Mouse (Mus musculus): ENCODE data around the gene Rhbdd1.

Rhbdd1 gene

GRCm38 (mm10) chr1:82316111-82316745 lies at the start of gene Rhbdd1:
TSS of gene Rhbdd1 (plus strand) at chr1:82316452.
- peak; percentile 98 for DNase-seq

- DNase-seq: no peak
Measured at GRCm38 (mm10) chr1:82267547-82267946, 48.7 kb upstream of the Rhbdd1 start.

GRCm38 (mm10) chr1:82272231-82272630 lies 44.0 kb upstream of the Rhbdd1 start:
- DNase-seq: no peak

GRCm38 (mm10) chr1:82273529-82273928 lies 42.7 kb upstream of the Rhbdd1 start:
- no peak for DNase-seq

GRCm38 (mm10) chr1:82274361-82274760 lies 41.9 kb upstream of the Rhbdd1 start:
- no peak for DNase-seq

GRCm38 (mm10) chr1:82279768-82280167 lies 36.5 kb upstream of the Rhbdd1 start:
- DNase-seq: peak; percentile 30

- DNase-seq: peak; percentile 21
Measured at GRCm38 (mm10) chr1:82281823-82282222, 34.4 kb upstream of the Rhbdd1 start.

- DNase-seq: peak; percentile 90
Measured at GRCm38 (mm10) chr1:82282992-82283611, 33.1 kb upstream of the Rhbdd1 start.

GRCm38 (mm10) chr1:82283901-82284301 lies 32.4 kb upstream of the Rhbdd1 start:
- peak; percentile 58 for DNase-seq

GRCm38 (mm10) chr1:82284403-82284802 lies 31.8 kb upstream of the Rhbdd1 start:
- peak; percentile 29 for DNase-seq

- DNase-seq: peak; percentile 18
Measured at GRCm38 (mm10) chr1:82285461-82286189, 30.6 kb upstream of the Rhbdd1 start.

GRCm38 (mm10) chr1:82286190-82287051 lies 29.8 kb upstream of the Rhbdd1 start:
- peak; percentile 32 for DNase-seq

- DNase-seq: peak; percentile 42
Measured at GRCm38 (mm10) chr1:82287052-82287775, 29.0 kb upstream of the Rhbdd1 start.

- peak; percentile 36 for DNase-seq
Measured at GRCm38 (mm10) chr1:82287776-82288325, 28.4 kb upstream of the Rhbdd1 start.

- peak; percentile 44 for DNase-seq
Measured at GRCm38 (mm10) chr1:82288421-82288990, 27.7 kb upstream of the Rhbdd1 start.

- DNase-seq: peak; percentile 52
Measured at GRCm38 (mm10) chr1:82289116-82289989, 26.9 kb upstream of the Rhbdd1 start.

- DNase-seq: peak; percentile 79
Measured at GRCm38 (mm10) chr1:82289990-82290681, 26.1 kb upstream of the Rhbdd1 start.

- peak; percentile 88 for DNase-seq
Measured at GRCm38 (mm10) chr1:82290723-82291150, 25.5 kb upstream of the Rhbdd1 start.

GRCm38 (mm10) chr1:82291151-82291797 lies 25.0 kb upstream of the Rhbdd1 start, which contains the start of gene Irs1:
TSS of gene Irs1 (minus strand) at chr1:82291416.
- DNase-seq: peak; percentile 87

Measured in cerebellum, adult 9-10 months (tissue).